Mouse (Mus musculus) mesoderm, embryonic 11.5 days (tissue): ENCODE results near the gene Fam57b.

ENCODE experiments used
- DNase-seq: peaks from one replicate; pipeline ENCODE4 v3.0.0-alpha.2; 2012; ENCODE audit warnings: low read depth, low spot score

Gene Fam57b

DNA sequence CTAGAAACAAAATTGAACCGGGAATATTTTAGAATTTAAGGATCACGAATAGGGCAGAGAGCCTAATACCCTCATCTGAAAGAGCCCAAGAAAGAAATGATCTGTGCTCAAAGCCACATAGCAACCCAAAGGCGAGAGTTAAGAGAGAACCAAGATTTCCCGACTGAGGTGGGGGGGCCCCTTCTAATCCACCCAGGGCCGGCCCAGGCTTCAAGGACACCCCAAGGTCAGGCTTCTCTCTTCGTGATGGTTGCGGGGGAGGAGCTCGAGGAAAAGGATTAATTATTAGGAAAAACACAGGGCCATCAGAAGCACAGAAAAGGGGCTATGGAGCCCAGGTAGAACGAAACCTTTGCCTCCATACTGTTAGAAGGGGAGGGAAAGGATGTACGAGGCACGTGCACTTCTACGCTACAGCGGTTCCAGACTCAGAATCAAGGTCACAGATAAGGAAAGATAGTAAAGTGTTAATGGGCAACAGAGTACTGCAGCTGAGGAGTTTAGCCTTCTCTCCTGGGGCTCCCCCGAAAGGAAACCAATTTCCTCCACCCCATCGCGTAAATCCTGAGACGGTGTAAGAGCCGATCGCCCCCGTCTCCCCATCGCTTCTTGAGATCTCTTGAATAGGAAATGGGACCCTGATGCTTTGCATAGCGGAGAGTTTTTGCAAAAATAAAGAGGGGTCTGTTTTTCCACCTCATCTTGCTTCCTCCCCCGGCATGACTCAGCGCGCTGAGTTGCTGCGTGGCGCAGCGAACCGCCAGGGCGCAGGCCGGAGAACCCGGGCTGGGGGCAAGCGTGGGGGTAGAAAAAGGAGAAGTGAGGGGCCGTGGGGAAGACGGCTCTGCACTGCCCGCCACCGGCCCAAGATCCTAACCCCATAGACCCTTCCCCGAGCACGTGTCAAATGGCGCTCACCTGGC, 920 bp downstream of the Fam57b start:
- no peak for DNase-seq

DNA sequence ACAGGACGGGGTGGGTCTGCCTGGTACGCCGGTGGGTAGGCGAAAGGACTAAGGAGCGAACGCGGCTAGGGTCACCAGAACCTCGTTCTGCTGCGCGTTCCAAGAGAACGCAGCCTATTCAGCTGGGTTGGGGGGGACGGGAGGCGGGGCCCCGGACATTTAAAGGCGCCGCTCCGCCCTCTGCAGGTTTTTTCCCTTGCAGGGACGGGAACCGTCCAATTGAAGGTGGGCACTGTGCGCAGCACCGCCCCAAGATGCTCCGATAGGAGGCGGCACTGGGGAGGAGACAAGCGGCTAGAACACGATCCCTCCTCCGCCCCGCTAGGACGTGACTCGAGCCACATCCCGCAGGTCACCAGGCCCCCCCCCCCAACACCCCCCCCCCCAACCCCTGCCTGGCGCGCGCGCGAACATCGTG, 1.6 kb downstream of the Fam57b start:
- DNase-seq: peak; percentile 98

DNA sequence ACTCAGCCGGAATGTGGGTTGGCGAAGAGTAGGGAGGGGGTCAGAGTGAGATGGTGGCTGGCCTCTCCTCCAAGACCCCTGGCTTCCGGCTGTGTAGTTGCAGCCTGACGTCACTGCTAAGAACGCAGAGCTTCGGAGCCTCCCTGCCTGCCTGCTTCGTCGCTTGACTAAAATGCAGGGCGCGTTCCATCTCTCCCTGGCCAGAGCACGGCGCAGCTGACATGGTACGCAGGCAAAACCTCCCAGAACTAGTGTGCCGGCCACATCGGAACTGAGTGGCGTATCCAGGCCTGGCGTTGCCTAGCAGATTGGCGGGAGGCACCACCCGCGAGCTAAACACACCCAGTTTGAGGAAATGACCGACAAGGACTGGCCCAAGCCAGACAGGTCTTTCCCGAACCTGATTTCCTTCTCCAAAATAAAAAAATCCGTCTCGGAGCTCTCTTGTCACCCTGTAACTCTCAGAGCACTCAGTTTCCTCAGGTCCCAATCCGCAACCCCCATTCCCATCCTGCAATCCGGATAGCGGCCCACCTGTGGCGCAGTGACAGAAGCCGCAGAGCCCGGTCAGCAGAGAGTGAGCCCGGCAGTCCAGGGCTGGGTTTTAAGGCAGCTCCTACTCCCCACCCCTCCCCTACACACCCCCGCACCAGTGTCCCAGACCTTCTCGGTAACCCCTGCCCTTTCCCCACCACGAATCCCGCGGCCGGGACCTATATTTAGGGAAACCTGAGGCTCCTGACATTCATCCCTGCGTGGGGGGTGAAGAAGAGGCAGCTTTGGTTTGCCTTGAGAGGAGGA, 2.2 kb downstream of the Fam57b start:
- DNase-seq: no peak

DNA sequence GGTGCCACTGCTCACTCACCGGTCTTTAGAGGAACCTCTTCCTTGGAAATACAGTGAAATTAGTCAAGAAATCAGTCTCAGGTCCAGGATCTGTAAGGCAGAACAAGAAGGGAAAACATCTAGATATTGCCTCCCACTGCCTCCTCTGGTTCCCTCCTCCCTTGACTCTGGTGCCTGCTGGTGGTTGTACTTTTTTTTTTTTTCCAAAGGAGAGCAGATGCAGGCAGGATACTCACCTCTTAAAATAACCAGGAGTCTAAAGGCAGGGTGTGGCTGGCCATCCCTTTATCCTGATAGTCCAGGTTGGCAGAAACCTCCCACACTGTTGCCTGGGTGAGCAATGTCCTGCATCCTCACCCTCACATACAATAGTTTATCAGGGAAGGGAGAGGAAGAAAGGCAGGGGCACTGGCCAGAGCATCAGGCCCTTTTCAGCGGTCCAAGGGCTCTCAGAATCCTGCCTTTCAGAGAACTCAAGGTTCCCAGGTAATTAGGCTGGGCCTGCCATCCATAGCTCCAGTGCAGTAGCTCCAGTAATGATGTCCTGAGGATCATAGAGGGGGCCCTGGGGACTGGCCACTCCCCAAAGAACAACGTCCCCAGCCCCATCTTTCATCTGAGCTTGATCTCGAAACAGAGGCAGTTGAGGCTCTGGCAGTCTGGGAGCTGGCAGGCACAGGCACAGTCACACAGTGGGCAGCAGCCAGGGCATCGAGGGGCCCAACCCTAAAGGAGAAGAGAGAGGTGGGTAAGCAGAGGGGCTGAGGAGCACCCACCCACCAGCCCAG, 3.0 kb downstream of the Fam57b start:
- DNase-seq: no peak

DNA sequence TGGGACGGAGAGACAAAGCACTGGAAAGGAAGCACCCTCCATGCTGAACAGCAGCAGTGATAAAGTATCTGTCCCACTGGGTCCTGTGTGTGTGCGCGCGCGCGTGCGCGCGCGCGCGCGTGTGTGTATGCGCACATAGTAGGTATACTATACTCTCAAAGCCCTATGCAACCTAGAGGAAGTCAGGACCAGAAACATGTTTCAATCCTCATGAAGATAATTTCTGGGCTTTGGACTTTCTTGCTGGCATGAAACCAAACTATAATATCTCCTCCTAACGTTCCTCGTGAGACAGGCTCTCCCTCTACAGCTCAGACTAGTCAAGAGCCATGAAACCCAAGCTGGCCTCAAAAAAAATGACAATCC, 3.6 kb downstream of the Fam57b start:
- DNase-seq: no peak

DNA sequence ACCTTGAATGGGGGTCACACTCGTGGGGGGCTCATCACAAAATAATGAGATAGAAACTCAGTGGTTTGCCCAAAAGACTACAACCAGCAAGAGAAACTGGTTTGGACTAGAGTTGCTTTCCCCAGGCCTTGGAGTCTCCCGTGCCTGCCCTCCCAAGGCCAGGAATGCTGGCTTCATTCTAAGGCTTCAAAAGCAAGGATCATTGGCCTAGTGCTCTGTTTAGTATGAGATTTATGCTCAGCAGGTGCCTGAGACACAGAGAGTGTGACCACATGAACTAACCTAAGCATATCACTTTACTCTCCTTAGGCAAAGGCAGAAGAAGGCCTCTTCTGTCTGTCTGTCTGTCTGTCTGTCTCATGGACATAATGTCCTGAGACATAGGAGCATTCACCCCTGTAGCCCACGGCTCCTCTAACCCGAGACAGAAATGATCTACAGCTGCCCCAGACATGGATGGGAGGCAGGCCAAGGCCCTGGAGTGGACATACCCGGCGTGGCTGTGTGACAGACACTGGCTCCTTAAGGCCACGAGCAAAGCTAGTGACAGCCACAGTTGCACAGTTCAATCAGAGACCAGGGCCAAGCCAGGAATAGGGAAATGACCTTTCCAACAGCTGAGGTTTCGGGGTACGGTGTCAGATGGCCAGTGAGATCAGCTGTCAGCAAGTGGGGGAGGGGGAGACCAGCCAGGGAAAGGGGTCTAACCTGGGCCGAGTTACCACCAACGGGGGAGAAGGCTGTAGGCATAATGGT, 4.8 kb downstream of the Fam57b start:
- DNase-seq: no peak

DNA sequence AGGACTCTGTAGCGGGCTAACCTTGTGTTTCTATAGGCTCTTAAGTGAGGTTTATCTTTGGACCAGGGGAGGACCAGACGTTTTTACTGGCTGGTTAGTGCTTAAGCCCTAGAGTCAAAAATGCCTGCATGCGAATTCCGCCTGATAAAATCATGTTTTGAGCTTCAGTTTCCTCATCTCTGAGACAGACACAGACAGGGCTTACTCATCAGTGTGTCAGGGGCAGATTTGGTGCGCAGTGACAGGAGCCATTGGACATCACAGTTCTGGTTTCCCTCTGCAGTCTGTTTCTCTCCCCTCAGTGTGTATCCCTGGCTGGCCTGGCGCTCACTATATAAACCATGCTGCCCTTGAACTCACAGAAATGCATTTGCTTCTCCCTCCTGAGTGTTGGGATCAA, 5.7 kb downstream of the Fam57b start:
- DNase-seq: no peak

DNA sequence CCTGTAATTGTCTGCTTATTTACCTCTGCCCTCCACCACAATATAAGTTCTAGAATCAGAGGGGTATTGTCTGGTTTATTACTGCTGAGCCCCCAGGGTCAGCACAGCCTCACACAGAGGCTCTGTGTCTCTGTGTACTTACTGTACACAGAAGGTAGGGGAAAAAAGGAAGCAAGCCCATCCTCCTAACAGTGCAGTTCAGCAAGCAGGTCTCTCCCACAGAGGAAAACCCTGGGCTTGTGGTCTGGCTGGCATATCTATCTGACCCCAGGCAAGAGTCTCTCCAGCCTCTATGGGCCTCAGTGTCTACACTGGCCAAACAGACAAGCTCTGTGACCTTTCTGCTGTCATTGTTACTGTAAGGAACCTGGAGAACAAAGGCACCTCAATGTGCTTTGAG, 6.3 kb downstream of the Fam57b start:
- no peak for DNase-seq

DNA sequence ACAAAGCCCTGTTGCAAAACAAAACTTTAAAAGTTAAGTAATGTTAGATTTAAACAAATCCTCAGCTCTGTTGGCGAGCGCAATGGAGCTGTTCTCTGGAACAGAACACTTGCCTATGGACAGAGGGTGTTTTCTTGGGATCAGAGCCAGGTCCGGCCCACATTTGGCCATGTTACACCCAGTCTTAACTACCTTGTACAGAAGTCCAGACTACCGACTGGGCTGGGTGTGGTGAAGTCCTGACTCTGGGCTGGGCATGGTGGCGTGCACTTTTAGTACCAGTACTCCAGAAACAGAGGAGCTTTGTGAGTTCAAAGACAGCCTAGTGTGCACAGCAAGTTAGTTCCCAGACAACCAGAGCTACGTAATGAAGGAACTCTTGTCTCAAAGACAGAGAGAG, 9.5 kb downstream of the Fam57b start:
- no peak for DNase-seq

DNA sequence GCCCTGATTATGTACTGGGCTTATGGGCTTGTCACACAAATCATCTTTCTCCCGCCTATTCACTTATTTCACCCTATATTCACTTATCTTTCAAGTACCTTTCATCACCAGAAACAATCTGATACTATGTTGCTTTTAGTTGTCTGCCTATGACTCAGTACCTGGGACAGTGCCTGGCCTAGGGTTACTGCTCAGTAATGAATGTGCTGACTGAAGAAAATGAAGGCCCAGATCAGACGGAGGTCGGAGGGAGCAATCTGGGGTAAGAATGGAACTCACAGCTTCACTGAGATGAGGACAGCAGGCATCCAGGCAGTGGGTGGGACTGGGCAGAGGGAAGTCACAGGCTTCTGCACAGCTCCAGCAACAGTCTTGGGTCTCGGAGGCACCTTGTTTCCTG, 9.9 kb downstream of the Fam57b start:
- DNase-seq: no peak

DNA sequence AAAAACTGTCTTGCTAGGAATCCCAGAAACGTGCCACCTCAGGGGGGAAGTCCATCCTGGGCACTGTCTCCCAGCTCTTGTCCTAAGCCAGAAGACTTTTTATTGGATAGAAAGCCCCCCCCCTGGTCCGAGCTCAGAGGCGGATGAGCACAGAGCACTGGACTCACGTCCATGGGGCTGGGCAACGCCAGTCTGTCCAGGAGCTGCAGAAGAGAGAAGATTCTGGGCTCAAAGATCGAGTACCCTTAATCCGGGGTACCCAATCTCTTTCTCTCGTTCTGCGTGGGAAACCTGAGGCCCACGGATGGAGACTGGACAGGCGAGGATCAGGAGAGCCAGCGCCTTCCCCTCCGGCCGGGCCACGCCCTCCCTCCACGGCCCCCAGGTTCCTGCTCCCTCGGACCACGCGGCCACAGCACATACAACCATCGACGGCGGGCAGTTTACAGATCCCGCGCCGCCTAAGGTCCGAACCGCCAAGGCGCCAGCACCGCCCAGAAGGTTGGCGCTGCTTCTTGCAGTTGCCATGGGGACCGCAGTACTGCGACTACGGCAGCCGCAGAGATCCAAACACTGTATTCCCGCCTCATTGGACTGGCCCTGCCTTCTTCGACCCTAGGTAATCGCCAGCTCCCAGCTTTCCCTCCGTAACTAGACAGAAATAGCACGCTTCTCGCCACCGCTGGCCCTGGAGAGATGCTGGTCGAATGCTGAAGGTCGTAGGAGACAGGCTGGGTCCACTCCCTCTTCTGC, 11.4 kb downstream of the Fam57b start:
- peak; percentile 87 for DNase-seq

DNA sequence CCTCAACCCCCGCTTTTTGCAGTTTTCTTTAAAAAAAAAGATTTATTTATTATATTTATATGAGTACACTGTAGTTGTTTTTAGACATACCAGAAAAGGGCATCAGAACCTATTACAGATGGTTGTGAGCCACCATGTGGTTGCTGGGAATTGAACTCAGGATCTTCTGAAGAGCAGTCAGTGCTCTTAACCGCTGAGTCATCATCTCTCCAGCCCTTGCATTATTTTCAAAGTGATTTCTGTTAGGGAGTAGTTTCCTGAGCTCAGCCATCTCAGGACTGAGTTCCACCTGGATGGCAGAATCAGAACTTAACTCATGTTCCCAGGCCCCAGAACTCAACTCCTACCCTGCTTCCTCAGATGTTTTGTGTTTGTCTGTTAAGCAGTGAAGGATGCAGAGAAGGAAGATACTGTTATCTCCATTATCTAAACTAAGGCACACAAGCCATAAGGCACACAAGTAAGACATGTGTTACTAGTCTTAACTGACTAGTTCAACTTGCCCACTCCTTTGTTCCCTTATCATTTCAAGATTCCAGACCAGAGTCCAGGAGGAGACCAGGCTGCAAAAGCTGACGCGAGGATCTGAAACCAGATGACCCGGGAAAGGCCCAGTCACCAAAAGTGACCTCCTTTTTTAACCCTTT, 12.4 kb downstream of the Fam57b start:
- DNase-seq: no peak

DNA sequence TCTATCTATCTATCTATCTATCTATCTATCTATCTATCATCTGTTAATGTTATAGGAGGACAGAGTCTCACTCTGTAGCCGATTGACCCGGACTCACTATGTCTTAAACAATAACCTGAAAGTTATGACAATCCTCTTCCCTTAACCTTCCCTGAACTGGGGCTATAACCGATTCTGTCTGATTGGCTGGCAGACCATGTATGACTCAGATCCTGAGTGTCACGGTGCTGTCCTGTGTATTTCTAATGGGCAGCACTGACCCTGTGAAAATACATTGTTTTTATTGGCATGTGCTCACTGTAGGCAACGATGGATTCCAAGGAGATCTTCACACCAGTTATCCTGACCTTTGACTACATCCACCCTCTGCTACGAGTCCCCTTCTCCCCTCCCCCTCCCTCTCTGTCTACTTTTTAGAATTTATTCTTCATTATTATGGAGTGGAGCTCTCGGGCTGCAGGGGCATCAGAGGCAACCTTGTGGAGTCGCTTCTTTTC, 18.3 kb downstream of the Fam57b start:
- no peak for DNase-seq

DNA sequence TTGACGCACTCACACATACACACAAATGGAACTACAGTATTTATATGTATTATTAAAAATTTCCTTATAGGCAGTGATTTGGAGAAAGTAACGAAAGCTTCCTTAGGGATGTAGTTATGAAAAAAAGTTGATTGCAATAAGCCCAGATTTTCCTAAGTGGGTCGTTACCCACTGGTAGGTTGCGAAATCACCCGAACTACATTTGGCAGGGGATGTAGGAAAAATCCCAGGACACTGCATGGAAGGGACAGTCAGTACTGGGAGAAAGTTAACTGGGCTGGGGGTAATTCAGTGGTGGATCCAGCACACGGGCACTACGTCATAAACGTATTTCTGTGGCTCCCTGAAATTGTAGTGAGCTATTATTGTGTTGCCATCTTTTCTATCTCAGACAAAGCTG, 19.0 kb downstream of the Fam57b start:
- DNase-seq: no peak

DNA sequence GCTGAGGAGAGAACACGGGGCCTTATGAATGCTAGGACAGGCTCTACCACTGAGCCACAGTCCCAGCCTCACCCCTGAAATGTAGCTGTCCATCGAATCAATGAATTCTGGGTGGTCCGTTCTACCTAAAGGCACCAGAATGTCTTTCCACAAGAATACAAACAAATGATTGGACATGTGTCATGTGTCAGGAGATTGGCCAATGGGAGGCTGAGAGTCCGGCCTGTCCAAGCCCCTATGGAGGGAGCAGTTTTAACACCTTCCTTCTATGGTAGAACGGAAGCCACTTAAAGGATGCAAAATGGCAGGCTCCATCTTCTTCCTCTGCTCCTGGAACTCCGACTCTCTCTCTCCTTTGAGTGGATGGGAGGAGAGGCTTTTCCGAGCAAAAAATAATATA, 20.1 kb downstream of the Fam57b start:
- no peak for DNase-seq

DNA sequence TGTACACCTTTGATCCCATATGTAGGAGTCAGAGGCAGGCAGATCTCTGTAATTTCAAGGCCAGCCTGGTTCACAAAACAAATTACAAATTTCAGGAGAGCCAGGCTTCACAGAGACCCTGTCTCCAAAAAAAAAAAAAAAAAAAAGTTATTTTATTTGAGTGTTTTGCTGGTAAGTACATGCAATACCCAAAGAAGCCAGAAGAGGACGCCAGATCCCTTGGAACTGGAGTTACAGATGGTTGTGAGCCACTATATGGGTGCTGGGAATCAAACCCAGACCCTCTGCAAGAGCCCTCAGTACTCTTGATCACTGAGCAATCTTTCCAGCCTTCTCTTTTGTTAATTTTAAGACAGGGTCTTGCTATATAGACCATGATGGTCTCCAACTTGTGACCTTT, 21.4 kb downstream of the Fam57b start:
- DNase-seq: no peak

DNA sequence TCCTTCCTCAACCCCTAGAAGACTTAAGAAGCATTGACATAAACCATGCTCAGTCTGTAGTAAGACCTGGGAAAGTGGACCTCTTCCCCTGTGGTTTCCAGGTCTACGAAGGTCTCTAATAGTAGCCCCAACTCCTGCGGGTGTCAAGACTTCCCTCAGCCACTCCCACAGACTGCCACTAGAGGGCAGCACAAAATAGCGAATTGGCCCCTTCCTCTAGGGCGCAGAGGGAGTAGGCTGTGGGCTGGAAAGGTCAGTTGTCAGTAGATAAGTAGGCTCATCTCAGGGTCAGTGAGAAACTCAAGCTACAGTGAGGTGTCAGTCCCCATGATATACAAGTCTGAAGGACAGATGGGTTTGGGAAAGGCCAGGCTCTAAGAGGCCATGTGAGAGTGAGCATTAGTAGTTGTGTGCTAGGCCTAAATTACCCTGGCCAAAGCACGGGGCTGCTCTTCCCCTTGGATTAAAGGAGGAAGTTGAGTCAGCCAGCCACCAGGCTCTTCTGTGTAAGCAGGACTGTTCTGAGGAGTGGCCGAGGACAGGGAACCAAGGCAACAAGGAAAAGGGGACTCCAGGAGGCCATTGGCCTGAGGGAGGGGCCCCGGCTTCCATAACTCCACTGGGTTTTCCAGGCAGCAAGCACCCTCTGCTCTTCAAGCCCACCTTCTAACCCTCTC, 24.5 kb downstream of the Fam57b start:
- DNase-seq: peak; percentile 86

DNA sequence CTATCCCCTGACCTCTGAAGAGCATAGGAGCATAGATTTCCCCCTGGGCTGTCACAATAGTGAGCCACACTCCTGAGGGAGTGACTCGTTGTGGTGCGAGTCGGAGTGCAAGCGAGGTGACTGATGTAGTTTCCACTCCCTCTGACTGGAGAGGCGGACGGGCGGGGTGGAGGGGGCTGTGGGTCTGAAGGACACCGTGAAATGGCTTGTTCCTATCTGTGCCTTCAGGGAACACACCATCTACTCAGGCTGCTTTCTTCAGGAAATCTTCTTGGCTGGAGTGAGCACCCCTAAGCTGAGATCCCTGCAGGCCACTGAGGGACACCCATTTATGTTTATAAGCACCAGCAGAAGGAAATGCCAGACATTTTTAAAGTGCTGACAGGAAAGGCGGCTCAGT, 25.3 kb downstream of the Fam57b start:
- DNase-seq: no peak

DNA sequence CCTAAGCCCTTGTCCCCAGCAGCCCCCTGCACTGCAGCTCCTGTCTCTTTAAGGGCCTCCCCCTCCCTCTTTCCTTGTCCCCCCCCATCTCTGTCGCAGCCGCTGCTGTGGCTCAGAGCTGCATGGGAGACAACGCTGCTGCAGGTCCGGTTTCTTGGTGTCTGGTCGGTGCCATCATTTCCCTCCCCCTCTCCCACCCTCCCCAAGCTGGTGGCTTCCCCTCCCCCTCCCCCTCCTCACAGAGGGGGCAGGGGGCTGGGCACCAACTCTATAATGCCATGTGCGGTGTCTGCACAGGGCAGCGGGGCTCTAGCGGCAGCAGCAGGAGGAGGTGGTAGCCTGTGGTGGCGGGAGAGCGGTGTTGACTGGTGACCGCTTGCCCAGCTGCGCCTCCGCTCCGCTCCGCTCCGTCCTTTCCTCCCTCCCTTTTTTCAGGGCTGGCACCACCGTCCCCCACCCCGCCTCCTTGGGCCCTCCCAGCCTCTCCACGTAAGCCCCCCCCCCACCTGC, 25.8 kb downstream of the Fam57b start:
- DNase-seq: no peak
